Mouse (Mus musculus) forebrain, embryonic 10.5 days (tissue): Measurements from ENCODE around the gene Rpl18. TPM values are rescaled to one million over a fixed set of nuclear protein-coding genes. Genes with fewer than 3 reads are reported as not detected.

Experiments
- DNase-seq: peaks from one replicate; pipeline ENCODE4 v3.0.0-alpha.2; 2017; ENCODE audit warnings: low spot score; ENCODE audit errors: extremely low spot score
- H3K27ac ChIP-seq: fragments of 300-500 bp; sonication (generic); 2 replicates; pipeline ENCODE4 v1.5.1; 2016; ENCODE audit warnings: mild to moderate bottlenecking
- H3K27me3 ChIP-seq: fragments of 300-500 bp; sonication (generic); 2 replicates; pipeline ENCODE4 v1.6.1; 2016; ENCODE audit warnings: mild to moderate bottlenecking; ENCODE audit not compliant: poor library complexity, severe bottlenecking
- H3K36me3 ChIP-seq: fragments of 300-500 bp; sonication (generic); replicated peaks from 2 replicates; pipeline ENCODE4 v1.6.1; 2016; ENCODE audit warnings: mild to moderate bottlenecking, moderate library complexity
- H3K4me1 ChIP-seq: fragments of 300-500 bp; sonication (generic); 2 replicates; pipeline ENCODE4 v1.6.1; 2016
- H3K4me3 ChIP-seq: fragments of 300-500 bp; sonication (generic); 2 replicates; pipeline ENCODE4 v1.5.1; 2016; ENCODE audit warnings: mild to moderate bottlenecking, moderate library complexity
- H3K9me3 ChIP-seq: fragments of 300-500 bp; sonication (generic); 2 replicates; pipeline ENCODE4 v1.6.1; 2016; ENCODE audit warnings: mild to moderate bottlenecking, moderate library complexity
- WGBS: fragments of 180-500 bp; shearing (Covaris S2); methylation state at CpG from one replicate; pipeline ENCODE4 v1.1.7; 2016; 5-methylcytosine and 5-hydroxymethylcytosine counted together
- polyA plus RNA-seq: library from polyadenylated mRNA; unstranded; fragments of >200 nt; fragmentation: Nextera tagmentation; extraction: Ambion mirVana; gene quantifications from 2 replicates; pipeline ENCODE4 v1.2.1, GENCODE M21; 2016

Gene Rpl18
- polyA plus RNA-seq, 1 experiment from 2014 or later: 1,186 TPM

DNA sequence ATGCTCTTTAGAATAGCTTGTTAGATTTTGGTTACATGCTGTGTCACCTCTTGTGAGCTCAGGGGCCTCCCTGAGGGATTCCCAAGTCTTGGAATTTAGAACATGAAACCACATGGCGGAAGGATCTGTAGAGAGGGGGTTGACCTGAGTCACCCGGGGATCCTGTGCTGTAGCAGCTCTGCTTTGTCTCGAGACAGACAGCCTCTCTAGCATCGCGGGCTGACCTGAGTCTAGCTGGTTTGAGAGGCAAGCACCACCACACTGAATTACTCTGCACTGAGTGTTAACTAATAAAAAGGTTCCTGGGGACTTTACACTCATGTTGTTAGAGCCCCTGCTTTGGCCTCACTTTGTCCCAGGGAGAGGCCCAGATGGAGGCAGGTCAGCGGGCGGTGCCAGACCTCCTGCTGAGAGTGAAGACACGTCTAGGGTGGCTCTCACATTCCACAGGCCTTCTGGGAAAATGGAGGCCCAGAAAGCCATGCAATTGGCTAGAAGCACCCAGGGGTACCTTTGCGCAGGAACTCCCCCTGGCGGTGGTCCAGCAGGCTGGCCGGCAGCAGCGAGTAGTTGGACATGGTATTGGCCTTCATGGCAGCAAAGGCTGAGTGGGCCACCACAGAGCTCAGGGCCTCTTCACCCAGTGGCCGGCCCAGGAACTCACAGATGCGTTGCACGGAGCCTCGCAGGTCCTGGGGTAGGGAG, 15.6 kb downstream of the Rpl18 start:
- WGBS: 14% methylated on average over 16 of the region's 16 CpGs
- Histone ChIP-seq H3K27ac (peak overlapping the region; percentile 58), H3K9me3 (no peaks in the 10 kb centered on the region), H3K4me1 (peaks cover 22% of the 10 kb centered on the region), H3K36me3 (peaks cover 46% of the 10 kb centered on the region), H3K4me3 (no peak overlapping the region), H3K27me3 (no peaks in the 10 kb centered on the region)
- peak; percentile 77 for DNase-seq

DNA sequence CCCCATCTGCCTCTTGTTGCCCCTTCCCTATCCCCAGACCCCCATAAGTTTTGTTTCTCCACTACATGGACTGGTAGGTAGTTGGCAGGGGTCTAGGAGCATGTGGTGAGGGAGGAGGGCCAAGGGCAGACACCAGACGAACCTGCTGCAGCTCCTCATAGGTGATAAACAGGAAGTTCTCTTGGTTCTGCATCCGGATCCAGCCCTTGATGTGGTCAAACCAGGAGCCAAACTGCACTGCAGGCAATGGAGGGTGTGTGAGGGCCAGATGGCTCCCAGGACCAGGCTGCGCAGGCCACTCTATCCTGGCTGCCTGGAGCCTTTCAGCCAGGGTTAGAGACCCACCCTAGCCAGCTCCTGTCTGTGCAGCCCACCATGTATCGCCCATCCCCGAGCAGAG, 18.2 kb downstream of the Rpl18 start:
- Histone ChIP-seq H3K36me3 (peaks cover 20% of the 10 kb centered on the region), H3K4me1 (peaks cover 22% of the 10 kb centered on the region), H3K27me3 (no peaks in the 10 kb centered on the region), H3K4me3 (no peak overlapping the region), H3K27ac (no peak overlapping the region), H3K9me3 (no peaks in the 10 kb centered on the region)
- WGBS: 86% methylated on average over 5 of the region's 5 CpGs
- no peak for DNase-seq

DNA sequence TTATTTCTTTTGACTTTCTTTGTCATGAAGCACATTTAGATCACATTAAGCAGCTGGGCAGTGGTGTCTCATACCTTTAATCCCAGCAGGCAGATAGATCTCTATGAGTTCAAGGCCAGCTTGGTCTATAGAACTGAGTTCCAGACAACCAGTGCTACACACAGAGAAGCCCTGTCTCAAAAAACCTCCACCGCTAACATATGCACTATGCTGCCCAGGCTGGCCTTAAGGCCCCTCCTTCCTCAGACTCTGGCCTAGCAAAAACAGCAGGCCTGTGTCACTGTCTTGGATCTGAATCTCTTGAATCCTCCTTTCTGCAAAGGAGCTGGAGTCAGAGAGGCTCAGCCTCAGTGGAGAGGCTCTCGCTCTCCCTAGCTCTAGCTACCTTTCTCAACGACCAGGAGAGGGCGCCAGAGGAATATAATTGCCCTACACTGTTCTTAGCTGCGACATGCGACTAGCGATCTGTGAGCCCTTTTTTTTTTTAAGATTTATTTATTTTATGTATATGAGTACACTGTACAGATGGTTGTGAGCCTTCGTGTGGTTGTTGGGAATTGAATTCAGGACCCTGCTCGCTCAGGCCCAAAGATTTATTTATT, 24.0 kb downstream of the Rpl18 start:
- Histone ChIP-seq H3K4me1 (peaks cover 10% of the 10 kb centered on the region; the same call in 1 of the 2 replicates), H3K27me3 (peaks cover 21% of the 10 kb centered on the region), H3K36me3 (no peaks in the 10 kb centered on the region), H3K9me3 (no peaks in the 10 kb centered on the region), H3K4me3 (no peak overlapping the region), H3K27ac (no peak overlapping the region)
- peak; percentile 77 for DNase-seq
- 11% methylated on average over 9 of the region's 9 CpGs for WGBS

DNA sequence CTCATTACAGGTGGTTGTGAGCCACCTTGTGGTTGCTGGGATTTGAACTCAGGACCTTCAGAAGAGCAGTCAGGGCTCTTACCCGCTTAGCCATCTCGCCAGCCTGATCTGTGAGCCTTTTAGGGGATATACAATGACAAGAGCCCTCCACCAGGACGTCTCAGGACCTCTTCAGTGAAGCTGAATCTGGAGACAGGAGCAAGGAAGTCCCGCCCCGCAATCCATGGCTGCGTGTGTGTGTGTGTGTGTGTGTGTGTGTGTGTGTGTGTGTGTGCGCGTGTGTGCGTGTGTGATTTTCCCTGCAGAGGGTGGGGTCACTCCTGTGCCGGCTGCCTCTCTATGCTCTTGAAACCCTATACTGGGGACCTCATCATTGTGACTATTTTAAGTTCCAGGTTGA, 24.6 kb downstream of the Rpl18 start:
- 75% methylated on average over 10 of the region's 10 CpGs for WGBS
- no peak for DNase-seq

DNA sequence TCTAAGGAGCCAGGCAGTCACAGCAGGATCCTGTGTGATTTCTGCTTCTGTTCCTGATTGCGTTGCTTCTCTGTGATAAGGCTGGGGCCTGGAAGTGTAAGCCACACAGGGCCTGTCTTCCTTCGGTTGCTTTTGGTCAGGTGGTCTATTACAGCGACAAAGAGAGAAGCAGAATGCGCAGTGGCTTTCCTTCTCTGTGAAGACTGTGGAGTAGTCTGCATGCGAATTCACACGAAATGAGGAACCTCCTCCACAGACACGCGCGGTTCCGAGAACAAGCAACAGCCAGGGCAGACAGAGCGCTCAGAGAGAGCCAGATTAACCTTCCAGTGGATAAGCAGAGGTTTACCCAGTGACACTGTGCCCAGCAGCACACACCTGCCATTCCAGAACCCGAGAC, 26.1 kb downstream of the Rpl18 start:
- 87% methylated on average over 12 of the region's 12 CpGs for WGBS
- no peak overlapping the region for H3K27ac ChIP-seq
- DNase-seq: no peak
- no peaks in the 10 kb centered on the region for H3K36me3 ChIP-seq
- H3K4me1 ChIP-seq: peaks cover 10% of the 10 kb centered on the region; the same call in 1 of the 2 replicates
- H3K9me3 ChIP-seq: no peaks in the 10 kb centered on the region
- H3K27me3 ChIP-seq: peaks cover 21% of the 10 kb centered on the region
- H3K4me3 ChIP-seq: no peak overlapping the region

More for the DNA sequence above, 24.6 kb downstream of the Rpl18 start:
- Histone ChIP-seq H3K4me3 (no peak overlapping the region), H3K4me1 (peaks cover 10% of the 10 kb centered on the region; the same call in 1 of the 2 replicates), H3K27me3 (peaks cover 21% of the 10 kb centered on the region), H3K27ac (no peak overlapping the region), H3K36me3 (no peaks in the 10 kb centered on the region), H3K9me3 (no peaks in the 10 kb centered on the region)

DNA sequence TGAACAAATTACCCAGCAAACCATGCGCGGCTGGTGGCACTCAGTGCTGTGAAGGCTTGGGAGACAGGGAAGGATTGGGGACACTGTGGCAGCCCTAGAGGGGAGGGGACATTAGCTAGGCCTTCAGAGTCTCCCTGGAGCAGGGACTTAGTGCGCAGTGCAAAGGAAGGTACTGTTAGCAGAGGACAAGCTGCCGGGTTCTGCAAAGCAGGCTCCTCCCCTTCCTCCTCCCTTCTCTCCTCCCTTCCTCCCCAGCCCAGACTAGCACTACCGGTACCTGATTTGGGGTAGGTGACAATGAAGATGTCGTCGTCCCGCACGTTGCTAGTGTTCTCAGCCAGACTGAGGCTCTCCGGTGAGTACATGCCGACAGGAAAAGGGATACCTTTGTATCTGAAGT, 26.5 kb downstream of the Rpl18 start:
- H3K27ac ChIP-seq: no peak overlapping the region
- H3K4me1 ChIP-seq: peaks cover 10% of the 10 kb centered on the region; the same call in 1 of the 2 replicates
- peaks cover 3% of the 10 kb centered on the region; the same call in 1 of the 2 replicates for H3K9me3 ChIP-seq
- peak overlapping the region; percentile 28 for H3K4me3 ChIP-seq
- H3K27me3 ChIP-seq: peaks cover 21% of the 10 kb centered on the region
- WGBS: 37% methylated on average over 11 of the region's 11 CpGs
- no peak for DNase-seq
- no peaks in the 10 kb centered on the region for H3K36me3 ChIP-seq

DNA sequence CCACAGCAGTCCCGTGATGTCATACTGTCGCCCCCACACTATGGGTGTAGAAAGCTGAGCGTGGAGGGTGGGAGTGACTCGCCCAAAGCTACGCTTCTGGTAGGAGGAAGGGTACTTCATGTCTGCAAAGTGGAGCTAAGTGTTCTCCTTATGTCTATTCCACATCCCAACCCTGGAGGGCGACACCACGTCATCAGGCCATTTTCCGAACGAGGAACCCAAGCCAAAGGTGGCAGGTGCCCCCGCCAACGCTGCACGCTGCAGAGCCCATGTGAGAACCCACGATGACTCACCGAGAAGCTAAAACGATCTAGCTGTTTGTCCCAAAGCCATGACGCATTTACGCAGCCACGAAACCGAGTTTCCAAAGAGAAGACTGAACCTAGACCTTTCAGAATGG, 27.1 kb downstream of the Rpl18 start:
- Histone ChIP-seq H3K27me3 (peaks cover 21% of the 10 kb centered on the region), H3K4me3 (peak overlapping the region; percentile 28)
- WGBS: 41% methylated on average over 19 of the region's 19 CpGs

DNA sequence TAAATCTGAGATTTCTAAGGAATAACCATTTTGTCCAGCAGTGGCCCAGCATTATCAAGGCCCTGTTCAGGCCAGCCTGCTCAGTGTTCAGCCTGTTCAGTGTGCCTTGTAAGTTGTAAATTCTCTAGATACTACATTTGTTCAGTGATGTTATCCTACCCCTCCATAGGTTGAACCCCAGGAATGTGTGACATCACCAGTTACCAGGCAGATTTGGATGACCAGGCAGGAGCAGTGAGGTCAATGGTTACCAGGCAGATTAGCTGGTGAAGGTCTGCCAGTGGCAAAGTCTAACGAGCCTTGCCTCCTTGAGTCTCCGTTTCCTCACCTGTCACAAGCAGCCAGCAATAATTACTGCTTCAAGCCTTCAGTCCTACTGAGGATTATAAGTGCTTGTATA, 29.1 kb downstream of the Rpl18 start:
- no peak overlapping the region for H3K4me3 ChIP-seq
- peak; percentile 57 for DNase-seq
- peaks cover 21% of the 10 kb centered on the region for H3K27me3 ChIP-seq
- no peaks in the 10 kb centered on the region for H3K36me3 ChIP-seq
- H3K9me3 ChIP-seq: peaks cover 4% of the 10 kb centered on the region; the same call in 1 of the 2 replicates
- H3K27ac ChIP-seq: no peak overlapping the region
- H3K4me1 ChIP-seq: peaks cover 14% of the 10 kb centered on the region
- WGBS: 41% methylated on average over 2 of the region's 2 CpGs

More for the DNA sequence above, 27.1 kb downstream of the Rpl18 start:
- no peak overlapping the region for H3K27ac ChIP-seq
- peaks cover 4% of the 10 kb centered on the region; the same call in 1 of the 2 replicates for H3K9me3 ChIP-seq
- no peaks in the 10 kb centered on the region for H3K36me3 ChIP-seq
- no peak for DNase-seq
- peaks cover 10% of the 10 kb centered on the region; the same call in 1 of the 2 replicates for H3K4me1 ChIP-seq

DNA sequence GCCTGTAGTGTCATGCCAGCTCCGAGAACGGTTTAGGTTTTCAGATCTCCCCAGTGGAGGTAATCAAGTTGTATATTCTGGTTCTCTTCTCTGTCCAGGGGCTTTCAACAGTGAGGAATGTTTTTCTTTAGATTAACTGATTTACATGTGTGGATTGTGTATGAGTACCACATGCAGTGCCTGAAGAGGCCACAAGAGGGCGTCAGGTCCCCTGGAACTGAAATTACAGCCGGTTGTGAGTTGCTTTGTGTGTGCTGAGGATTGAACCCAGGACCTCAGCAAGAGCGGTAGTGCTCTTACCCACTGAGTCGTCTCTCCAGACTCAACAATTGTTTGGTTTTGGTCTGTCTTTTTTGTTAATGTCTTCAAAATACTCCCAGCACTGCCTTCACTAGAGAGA, 31.3 kb downstream of the Rpl18 start:
- H3K27ac ChIP-seq: no peak overlapping the region
- DNase-seq: no peak
- H3K9me3 ChIP-seq: peaks cover 4% of the 10 kb centered on the region; the same call in 1 of the 2 replicates
- H3K36me3 ChIP-seq: no peaks in the 10 kb centered on the region
- whole genome bisulfite sequencing: 65% methylated on average over 6 of the region's 6 CpGs
- no peak overlapping the region for H3K4me3 ChIP-seq
- peaks cover 16% of the 10 kb centered on the region for H3K4me1 ChIP-seq
- peaks cover 12% of the 10 kb centered on the region for H3K27me3 ChIP-seq

DNA sequence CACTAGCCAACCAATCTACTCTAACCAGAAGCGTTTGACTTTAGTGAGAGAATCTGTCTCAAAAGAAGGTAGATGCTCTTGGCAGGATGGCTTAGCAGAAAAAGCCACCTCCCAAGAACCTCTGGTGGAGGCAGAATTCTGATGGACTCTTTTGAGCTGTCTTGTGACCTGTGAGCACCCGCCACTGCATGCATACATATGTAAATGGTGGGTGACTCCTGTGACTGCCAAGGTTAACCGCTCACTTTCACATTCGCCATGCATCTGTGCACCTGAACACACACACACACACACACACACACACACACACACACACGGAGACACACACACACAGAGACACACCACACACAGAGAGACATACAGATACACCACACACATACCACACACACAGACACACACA, 32.2 kb downstream of the Rpl18 start:
- Histone ChIP-seq H3K4me1 (peaks cover 8% of the 10 kb centered on the region), H3K27me3 (peaks cover 3% of the 10 kb centered on the region; the same call in 1 of the 2 replicates), H3K36me3 (no peaks in the 10 kb centered on the region), H3K4me3 (no peak overlapping the region), H3K27ac (no peak overlapping the region), H3K9me3 (peaks cover 4% of the 10 kb centered on the region; the same call in 1 of the 2 replicates)
- 73% methylated on average over 5 of the region's 5 CpGs for WGBS
- DNase-seq: no peak

DNA sequence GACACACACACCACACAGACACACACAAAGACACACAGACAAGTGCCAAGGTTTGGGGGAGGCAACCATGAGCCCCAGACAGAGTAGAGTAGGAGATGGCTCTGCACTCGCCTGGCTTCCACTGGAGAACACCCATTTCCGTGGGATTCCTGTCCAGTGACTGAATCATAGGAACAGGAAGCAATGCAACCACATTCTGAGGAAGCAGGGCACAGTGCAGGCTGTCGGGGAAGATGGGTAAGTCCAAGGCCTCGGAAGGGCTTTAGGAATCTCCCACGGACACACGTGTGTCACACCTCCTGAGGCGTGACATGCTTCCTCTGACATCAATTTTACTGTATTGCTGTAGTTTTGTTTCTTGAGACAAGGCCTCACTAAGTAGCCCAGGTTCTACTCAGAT, 32.9 kb downstream of the Rpl18 start:
- H3K4me1 ChIP-seq: peaks cover 6% of the 10 kb centered on the region
- H3K9me3 ChIP-seq: peaks cover 4% of the 10 kb centered on the region; the same call in 1 of the 2 replicates
- H3K4me3 ChIP-seq: no peak overlapping the region
- no peaks in the 10 kb centered on the region; the same call in 1 of the 2 replicates for H3K27me3 ChIP-seq
- H3K36me3 ChIP-seq: no peaks in the 10 kb centered on the region
- H3K27ac ChIP-seq: no peak overlapping the region
- no peak for DNase-seq
- WGBS: 80% methylated on average over 7 of the region's 7 CpGs

DNA sequence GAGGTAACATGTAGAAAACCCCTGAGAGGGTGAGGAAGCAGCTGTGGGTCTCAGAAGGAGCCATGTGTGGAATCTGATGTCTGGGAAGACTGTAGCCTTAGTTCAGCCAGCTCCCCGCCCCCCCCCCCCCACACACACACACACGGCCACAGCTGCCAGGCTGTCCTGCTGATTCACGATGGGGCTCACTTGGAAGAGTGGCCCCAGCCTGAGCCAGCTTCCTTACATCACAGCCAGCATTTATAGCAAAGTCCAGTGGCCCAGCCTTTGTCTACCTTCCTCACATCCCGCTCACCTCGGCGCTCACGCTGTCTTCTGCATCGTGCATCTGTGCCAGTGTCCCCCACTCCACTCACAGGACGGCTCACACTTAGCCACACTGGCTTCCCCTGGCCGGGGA, 34.1 kb downstream of the Rpl18 start:
- 63% methylated on average over 9 of the region's 10 CpGs for WGBS
- Histone ChIP-seq H3K27me3 (no peaks in the 10 kb centered on the region; the same call in 1 of the 2 replicates), H3K4me3 (no peak overlapping the region), H3K36me3 (no peaks in the 10 kb centered on the region), H3K9me3 (peaks cover 4% of the 10 kb centered on the region; the same call in 1 of the 2 replicates), H3K4me1 (peaks cover 6% of the 10 kb centered on the region), H3K27ac (no peak overlapping the region)
- DNase-seq: no peak

DNA sequence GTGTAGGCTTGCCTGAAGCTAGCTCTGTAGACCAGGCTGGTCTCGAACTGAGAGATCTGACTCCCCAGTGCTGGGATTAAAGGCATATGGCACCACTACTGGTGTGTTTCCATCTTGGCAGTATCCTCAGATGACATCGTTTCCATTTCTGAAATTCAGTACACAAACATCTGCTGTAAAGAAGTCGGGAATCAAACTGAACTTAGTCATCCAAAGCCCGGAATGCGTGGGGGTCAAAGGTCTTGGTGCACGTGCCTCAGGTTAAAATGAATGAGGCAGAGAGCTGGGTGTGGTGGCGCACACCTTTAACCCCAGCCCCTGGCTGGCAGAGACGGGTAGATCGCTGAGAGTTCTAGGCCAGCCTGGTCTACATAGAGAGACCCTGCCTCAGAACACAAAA, 34.9 kb downstream of the Rpl18 start:
- Histone ChIP-seq H3K27ac (no peak overlapping the region), H3K4me3 (no peak overlapping the region), H3K4me1 (peaks cover 6% of the 10 kb centered on the region), H3K9me3 (peaks cover 4% of the 10 kb centered on the region; the same call in 1 of the 2 replicates), H3K36me3 (no peaks in the 10 kb centered on the region), H3K27me3 (no peaks in the 10 kb centered on the region; the same call in 1 of the 2 replicates)
- 82% methylated on average over 9 of the region's 9 CpGs for WGBS
- DNase-seq: no peak
